Mouse (Mus musculus) adrenal gland (tissue): ENCODE measurements around the gene Dmpk.

Source experiments
- intact Hi-C: fragments of 180-260 bp; cut with DNase I; formaldehyde crosslinking; loops from one replicate; pipeline ENCODE4 v1.15.1; 2025

Dmpk gene

DNA sequence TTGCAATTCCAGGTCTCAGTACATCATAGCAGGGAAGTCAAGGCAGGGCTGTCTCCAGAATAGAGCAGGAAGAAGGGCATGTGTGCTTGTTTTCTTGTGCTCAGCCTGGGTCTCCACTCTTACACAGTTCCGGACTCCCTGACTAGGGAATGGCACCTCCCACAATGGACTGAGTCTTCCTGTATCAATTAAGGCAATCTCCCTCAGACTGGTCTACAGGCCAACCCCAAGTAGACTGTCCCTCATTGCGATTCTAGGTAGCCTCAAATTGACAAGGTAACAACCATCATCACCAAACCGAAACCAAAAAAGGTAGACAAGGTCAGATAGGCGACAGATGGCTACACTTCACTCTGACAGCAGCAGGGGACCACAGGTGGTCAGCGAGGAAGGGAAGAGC is 8.4 kb upstream of the Dmpk start:
- intact Hi-C loops: no loop called here

DNA sequence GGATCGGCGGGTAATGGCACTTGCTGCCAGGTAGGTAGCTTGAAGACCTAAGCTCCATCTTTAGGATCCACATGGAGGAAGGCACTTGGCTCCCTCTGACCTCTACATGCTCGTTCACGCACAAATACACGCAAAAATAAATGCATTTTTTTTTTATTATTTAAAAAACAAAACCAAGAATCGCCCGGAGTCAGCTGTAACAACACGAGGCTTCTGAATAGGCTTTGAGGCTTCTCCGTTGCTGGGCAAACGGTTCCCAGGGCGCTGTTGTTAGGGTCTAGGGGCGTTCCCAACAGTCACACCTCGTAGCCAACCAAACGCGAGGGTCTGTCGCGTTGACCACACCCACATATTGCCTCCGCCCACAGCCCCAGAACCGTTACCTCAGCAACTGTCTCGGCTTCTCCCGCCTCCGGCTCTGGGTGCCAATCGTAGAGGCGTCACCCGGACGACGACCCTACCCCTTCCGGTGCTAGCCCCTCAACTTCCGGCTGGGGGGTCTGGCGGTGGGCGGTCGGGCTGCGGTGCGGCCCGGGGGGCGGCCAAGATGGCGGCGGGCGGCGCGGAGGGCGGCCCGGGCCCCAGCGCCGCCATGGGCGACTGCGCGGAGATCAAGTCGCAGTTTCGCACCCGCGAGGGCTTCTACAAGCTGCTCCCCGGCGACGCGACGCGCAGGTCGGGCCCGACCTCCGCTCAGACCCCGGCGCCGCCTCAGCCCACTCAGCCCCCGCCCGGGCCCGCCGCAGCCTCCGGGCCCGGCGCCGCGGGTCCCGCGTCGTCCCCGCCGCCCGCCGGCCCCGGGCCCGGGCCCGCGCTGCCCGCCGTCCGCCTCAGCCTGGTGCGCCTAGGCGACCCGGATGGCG is 7.7 kb upstream of the Dmpk start, which contains the start of gene Dmwd:
Gene Dmwd, plus strand, starts transcription at position 505 of the 863 bp plus-strand sequence.
- intact Hi-C loops: no loop called here

DNA sequence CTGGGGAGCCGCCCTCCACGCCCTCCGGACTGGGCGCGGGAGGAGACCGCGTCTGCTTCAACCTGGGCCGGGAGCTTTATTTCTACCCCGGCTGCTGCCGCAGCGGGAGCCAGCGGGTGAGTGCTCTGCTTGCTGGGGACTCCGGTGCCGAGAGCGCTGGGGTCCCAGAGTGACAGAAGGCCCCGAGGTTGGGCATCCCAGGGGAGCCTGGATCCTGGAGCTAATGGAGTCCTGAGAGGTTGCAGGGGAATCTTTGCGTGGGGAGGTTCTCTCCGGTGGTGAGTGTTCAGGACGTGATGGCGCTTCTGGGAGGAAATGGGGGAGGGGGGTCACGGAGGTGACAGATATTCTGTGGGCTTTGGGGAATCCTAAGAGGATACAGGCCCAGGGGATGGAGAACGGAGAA is 7.1 kb upstream of the Dmpk start:
- intact Hi-C loops: no loop called here

DNA sequence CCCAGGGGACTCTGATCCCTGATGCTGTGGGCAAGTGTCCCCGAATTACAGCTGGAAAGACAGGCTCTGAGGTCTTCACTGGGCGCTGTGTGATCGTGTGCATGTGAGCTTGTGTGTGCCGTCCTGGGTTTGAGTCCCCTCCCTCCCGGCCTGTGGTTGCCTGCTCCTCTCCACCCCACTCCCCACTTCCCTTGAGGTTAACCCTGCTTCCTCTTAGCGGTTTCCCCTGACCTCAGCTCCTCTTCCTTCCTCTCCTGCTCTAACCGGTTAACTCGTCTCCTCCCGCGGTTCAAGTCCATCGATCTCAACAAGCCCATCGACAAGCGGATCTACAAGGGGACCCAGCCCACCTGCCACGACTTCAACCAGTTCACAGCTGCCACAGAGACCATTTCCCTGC is 5.9 kb upstream of the Dmpk start:
- intact Hi-C loops: no loop called here

DNA sequence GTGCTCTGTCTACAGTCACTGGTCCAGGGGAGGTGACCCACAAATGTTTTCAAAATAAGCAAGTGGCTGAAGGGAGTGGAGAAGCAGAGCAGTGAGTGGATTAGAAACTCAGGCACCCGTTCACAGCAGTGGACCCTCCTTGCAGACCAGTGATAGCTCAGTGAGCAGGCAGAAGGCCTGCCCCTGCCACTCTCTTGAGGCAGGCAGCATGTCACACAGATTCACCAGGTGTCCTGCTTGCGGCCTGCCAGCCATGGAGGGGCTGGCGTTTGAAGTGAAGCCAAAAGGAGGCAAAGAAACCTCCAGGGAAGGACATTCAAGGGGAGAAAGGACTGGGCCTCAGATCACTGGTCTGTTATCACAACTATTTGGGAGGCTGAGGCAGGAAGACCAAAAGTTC is 4.9 kb upstream of the Dmpk start:
- intact Hi-C loops: no loop called here

DNA sequence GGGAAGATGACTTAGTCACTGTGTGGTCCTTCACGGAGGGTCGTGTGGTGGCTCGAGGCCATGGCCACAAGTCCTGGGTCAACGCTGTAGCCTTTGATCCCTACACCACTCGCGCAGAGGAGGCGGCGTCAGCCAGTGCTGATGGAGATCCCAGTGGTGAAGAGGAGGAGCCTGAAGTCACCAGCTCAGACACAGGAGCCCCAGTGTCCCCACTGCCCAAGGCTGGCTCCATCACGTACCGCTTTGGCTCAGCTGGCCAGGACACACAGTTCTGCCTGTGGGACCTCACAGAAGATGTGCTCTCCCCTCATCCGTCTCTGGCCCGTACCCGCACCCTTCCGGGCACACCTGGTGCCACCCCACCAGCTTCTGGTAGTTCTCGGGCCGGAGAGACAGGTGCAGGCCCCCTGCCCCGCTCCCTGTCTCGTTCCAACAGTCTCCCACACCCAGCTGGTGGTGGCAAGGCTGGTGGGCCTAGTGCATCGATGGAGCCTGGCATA is 3.1 kb upstream of the Dmpk start:
- intact Hi-C loops: no loop called here

DNA sequence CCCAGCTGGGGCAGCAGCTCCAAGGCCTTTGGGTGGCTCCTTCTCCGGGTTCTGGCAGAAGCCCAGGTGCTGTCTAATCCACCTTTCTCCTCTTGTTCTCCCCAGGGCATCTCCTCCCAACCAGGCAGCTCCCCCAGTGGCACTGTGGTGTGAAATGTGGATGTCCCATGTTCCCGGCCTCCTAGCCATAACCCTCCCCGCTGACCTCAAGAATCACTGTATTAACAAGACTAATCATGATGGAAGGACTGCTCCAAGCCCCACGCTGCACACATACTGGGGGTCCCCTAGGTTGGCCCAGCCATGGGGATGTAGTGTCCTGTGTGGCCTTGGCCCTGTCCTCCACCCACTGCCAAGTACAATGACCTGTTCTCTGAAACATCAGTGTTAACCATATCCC is 1.5 kb upstream of the Dmpk start:
- intact Hi-C loops: no loop called here

DNA sequence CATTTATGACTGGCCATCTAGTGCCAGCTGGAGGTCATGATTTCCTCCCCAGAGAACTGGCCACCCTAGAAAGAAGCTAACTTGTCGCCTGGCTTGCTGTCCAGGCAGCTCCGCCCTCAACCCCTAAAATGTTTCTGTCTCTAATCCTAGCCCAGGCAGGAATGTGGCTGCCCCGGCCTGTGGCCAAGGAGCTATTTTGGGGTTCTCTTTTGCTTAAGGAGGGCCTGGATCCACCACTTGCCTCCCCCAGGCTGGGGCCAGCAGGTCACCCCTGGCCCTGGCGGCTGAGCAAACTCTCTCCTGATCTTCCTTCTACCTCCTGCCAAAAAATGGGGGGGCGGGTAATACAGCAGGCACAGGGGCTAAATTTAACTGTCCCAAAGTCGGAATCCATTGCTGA is 553 bp upstream of the Dmpk start:
- intact Hi-C loops: no loop called here

DNA sequence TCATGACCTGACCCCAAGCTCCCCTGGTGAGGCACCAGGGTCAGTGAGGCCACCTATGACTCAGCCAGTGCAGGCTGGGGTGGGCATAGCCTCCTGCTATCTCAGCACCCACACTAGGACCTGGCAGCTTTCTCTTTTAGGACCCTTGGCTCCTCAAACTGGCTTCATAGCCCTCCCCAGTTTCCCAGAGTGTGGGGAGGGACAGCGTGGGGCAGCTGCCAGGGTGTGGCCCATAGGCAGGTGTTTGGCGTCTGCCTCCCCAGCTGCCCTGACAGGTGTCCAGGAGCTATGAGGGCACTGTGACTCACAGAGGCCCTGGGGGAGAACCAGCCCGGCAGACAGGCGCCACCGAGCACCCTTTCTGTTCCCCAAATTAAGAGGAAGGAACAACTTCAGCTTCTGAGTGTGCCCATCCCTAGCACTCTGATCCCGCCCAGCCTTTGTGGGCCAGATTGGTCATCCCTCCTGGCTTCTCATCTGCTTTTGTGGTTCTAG is 675 bp downstream of the Dmpk start:
- intact Hi-C loops: no loop called here

DNA sequence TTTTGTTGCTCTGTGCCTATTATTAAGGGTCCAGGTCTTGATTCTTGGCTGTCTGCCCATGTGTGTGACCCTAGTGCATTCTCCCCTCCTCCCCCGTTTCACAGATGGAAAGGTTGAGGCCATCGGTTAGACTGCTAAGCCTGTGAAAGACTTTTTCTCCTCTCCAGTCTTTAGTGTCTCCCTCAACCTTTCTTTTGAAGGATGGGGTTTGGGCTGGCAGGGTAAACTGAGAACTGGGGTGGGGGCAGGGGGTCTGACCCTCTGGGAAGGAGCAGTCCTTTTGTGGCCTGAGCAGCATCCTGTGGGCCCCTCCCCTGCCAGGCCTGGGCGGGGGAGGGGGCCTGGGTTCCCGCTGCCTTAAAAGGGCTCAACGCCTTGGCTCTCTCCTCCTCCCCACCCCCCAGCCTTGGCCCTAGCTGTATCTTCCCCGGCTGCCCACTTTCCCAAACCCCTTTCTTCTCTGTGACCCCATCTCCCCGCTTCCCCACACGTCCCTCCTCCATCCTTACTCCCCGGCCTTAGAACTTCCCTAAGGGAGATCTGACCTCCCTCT is 1.3 kb downstream of the Dmpk start:
- intact Hi-C loops: no loop called here

DNA sequence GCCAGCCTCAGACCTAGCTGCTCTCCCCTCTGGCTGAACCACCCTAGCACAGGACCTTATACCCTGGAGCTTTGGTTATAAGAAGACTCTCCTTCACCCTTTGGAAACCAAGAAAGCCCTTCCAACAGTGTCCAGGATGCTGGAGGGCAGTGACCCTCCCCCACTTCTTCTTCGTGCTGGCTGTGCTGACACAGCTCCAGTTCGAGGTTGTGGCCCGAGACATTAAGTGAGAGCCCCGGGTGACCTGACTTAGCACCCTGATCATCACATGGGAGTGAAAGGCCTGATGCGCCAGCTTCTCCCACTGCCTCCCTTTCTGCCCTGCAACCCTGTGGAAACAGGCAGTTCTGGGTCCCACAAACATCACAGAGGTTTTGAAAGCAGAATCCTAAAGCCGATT is 1.8 kb downstream of the Dmpk start:
- intact Hi-C loops: no loop called here

DNA sequence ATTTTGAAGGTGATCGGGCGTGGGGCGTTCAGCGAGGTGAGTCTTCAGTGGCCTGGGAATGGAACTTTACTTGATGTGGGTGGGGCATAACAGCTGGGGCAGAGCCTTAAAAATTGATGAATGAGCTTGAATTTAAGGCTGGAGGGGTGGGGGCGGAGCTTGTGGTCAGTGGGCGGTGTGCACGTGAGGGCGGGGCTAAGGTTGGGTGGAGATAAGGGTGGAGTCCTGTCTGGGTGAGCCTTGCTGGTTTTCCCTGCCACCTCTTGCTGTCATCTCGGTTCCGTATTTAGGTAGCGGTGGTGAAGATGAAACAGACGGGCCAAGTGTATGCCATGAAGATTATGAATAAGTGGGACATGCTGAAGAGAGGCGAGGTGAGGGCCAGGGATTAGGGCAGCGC is 2.4 kb downstream of the Dmpk start:
- intact Hi-C loops: no loop called here

DNA sequence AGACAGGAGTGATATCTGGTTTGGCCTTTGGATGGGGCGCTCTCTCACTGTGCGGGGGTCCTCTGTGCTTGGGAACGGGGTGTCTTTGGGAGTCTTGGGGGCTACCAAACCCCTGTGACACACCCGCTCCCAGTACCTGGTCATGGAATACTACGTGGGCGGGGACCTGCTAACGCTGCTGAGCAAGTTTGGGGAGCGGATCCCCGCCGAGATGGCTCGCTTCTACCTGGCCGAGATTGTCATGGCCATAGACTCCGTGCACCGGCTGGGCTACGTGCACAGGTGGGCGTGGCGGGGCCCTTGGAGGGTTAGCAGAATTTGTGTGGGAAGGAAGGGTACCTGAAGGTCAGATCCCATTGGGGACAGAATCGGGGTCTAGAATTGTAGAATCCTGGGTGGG is 3.1 kb downstream of the Dmpk start:
- intact Hi-C loops: no loop called here

DNA sequence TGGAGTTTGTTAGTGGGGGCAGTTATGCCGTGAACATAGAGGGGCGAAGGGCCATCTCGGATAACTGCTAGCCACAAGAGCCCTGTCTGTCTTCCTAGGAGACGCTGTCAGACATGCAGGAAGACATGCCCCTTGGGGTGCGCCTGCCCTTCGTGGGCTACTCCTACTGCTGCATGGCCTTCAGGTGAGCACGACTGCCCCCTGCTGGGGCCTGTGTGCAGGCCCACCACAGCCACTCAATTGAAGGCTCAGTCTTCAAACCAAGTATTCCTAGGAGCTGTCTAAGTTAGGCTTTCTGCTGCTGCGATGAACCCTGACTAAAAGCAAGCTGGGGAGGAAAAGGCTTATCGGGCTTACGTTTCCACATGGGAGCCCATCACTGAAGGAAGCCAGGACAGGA is 5.2 kb downstream of the Dmpk start:
- intact Hi-C loops: no loop called here

DNA sequence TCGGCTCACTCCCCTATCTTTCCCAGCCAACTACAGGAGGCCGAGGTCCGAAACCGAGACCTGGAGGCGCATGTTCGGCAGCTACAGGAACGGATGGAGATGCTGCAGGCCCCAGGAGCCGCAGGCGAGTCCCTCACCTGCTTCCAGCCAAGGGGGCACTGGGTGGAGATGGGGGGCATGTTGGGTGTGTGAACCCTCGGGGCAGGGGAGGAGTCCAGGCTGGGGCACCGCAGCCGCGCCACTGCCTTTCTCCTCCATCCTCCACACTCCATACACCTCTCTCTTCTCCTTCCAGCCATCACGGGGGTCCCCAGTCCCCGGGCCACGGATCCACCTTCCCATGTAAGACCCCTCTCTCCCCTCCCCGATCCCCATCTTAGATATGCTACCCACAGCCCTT is 8.3 kb downstream of the Dmpk start:
- intact Hi-C loops: loop anchor here (2.0 kb wide), 1 partner anchor 21 kb away; no protein-coding TSS in a partner anchor

DNA sequence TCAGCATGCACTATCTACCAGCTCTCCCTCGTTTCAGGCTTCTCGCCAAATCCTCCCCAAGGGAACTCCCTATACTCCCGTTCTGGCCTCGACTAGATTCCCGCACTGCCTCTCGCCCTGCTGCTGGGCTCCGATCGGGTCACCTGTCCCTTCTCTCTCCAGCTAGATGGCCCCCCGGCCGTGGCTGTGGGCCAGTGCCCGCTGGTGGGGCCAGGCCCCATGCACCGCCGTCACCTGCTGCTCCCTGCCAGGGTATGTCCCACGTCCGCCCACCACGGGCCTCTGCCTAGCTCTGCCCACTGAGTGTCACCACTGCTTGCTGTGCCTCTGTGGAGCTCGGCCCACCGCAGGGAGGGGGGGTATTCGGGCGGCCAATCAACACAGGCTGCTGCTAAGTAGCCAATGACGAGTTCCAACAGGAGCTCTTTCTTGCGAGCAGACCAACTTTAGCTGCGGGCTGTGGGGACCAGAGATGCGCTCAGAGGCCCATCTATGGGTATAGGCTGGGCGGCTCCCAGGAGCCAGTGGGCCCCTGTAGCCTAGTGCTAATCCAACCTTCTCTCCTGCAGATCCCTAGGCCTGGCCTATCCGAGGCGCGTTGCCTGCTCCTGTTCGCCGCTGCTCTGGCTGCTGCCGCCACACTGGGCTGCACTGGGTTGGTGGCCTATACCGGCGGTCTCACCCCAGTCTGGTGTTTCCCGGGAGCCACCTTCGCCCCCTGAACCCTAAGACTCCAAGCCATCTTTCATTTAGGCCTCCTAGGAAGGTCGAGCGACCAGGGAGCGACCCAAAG is 8.9 kb downstream of the Dmpk start:
- intact Hi-C loops: loop anchor here (2.0 kb wide), 1 partner anchor 22 kb away; no protein-coding TSS in a partner anchor

DNA sequence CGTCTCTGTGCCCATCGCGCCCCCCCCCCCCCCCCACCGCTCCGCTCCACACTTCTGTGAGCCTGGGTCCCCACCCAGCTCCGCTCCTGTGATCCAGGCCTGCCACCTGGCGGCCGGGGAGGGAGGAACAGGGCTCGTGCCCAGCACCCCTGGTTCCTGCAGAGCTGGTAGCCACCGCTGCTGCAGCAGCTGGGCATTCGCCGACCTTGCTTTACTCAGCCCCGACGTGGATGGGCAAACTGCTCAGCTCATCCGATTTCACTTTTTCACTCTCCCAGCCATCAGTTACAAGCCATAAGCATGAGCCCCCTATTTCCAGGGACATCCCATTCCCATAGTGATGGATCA is 9.5 kb downstream of the Dmpk start:
- intact Hi-C loops: loop anchor here (2.0 kb wide), 1 partner anchor 22 kb away; no protein-coding TSS in a partner anchor

DNA sequence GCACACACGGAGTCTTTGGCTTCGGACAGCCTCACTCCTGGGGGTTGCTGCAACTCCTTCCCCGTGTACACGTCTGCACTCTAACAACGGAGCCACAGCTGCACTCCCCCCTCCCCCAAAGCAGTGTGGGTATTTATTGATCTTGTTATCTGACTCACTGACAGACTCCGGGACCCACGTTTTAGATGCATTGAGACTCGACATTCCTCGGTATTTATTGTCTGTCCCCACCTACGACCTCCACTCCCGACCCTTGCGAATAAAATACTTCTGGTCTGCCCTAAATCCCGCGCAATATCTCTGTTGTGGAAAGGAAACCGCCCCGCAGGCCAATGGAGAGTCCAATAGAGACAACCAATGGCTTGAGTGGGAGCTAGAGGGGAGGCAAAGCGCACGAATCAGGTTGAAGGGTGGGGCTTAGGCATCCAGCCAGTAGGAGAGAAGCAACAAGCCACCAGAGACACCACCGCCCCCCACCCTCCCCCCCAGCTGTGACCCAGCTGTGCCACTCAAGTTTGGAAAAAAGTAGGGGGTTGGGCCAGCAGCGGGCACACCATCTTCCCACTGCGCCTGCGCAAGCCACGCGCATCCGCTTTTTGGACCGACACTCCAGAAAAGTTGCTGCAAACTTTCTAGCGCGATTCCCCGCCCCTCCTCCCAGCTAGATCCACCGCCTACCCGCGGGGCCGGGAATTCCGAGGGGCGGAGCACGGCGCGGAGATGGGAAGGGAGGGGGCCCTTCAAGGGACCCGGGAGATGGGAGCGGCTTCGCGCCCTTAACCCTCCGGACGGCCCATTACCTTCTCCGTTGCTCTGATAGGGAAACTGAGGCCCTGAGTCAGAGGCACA is 10.1 kb downstream of the Dmpk start:
- intact Hi-C loops: loop anchor here (2.0 kb wide), 1 partner anchor 23 kb away; no protein-coding TSS in a partner anchor

DNA sequence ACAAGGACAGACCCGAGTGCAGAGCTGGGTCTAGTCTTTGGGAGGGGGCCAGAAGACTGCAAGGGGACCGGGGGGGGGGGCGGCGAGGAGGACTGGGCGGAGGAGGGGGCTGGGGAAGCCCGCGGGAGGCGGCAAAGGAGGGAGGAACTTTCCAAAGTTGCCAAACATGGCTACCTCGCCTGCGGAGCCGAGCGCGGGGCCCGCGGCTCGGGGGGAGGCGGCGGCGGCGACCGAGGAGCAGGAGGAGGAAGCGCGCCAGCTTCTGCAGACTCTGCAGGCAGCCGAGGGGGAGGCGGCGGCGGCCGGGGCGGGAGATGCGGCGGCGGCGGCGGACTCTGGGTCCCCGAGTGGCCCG is 10.8 kb downstream of the Dmpk start, which contains the start of gene Six5:
Gene Six5, plus strand, starts transcription at position 124 of the 355 bp plus-strand sequence.
- intact Hi-C loops: no loop called here

DNA sequence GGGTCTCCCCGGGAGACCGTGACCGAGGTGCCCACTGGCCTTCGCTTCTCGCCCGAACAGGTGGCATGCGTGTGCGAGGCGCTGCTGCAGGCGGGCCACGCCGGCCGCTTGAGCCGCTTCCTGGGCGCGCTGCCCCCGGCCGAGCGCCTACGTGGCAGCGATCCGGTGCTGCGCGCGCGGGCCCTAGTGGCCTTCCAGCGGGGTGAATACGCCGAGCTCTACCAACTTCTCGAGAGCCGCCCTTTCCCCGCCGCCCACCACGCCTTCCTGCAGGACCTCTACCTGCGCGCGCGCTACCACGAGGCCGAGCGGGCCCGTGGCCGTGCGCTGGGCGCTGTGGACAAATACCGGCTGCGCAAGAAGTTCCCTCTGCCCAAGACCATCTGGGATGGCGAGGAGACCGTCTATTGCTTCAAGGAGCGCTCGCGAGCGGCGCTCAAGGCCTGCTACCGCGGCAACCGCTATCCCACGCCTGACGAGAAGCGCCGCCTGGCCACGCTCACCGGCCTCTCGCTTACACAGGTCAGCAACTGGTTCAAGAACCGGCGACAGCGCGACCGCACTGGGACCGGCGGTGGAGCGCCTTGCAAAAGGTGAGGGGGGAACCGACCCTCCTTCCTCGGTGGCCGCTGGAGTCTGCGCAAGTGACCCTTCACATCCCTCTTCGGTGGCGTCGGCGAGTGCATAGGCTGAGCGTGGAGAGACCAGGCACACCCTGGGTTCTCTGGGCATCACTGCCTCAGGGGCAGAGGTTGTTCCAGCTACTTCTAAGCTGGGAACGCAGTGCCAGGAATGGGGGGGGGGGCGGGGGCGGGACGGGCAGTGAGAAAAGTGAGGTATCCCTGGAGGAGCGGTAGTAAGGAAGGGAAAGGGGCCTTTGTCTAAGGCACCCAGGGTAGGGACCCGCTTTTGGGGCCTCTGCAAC is 11.4 kb downstream of the Dmpk start:
- intact Hi-C loops: no loop called here
